Mouse (Mus musculus) ES-E14 (cell line): ENCODE data around the gene Atp6v0a1. TPM values are rescaled to one million over a fixed set of nuclear protein-coding genes. Genes with fewer than 3 reads are reported as not detected.
A peak's percentile ranks its signal among the peaks of the same experiment; 100 is the strongest.
"Not testable (repeated sequence)": the region's sequence is repeated elsewhere in the genome, so short reads cannot be mapped to it uniquely, and the experiment has no call there.

Source experiments
- DNase-seq: peaks from one replicate; pipeline ENCODE4 v3.0.0-alpha.2; 2013; ENCODE audit warnings: low read depth, low spot score
- H3K27ac ChIP-seq: 2 replicates; pipeline ENCODE4 v1.5.1; 2012; ENCODE audit warnings: low read depth, mild to moderate bottlenecking, low read length, moderate library complexity, mixed read lengths; ENCODE audit not compliant: poor library complexity, insufficient read depth, severe bottlenecking
- H3K36me3 ChIP-seq: 2 replicates; pipeline ENCODE4 v1.6.1; 2012; ENCODE audit warnings: mild to moderate bottlenecking, low read length, moderate library complexity, mixed read lengths; ENCODE audit not compliant: control insufficient read depth, poor library complexity, insufficient read depth, severe bottlenecking
- H3K4me1 ChIP-seq, 2 experiments: fragments of 150-350 bp in 1 of 2; sonication (generic) in 1 of 2; 2 replicates each; pipeline ENCODE4 v1.6.1; 2012; ENCODE audit warnings: low read length in 2 of 2, mild to moderate bottlenecking in 1 of 2, mixed read lengths in 1 of 2; ENCODE audit not compliant: control insufficient read depth in 2 of 2, insufficient read depth in 2 of 2, poor library complexity in 1 of 2
- H3K4me3 ChIP-seq, 2 experiments: fragments of 150-350 bp in 1 of 2; sonication (generic) in 1 of 2; 2 replicates each; pipeline ENCODE4 v1.5.1; 2012; ENCODE audit warnings: low read length in 2 of 2, low read depth in 1 of 2, mild to moderate bottlenecking in 1 of 2, mixed read lengths in 1 of 2; ENCODE audit not compliant: insufficient read depth in 1 of 2, poor library complexity in 1 of 2, severe bottlenecking in 1 of 2
- H3K9ac ChIP-seq: 2 replicates; pipeline ENCODE4 v1.6.1; 2012; ENCODE audit warnings: low read depth, mild to moderate bottlenecking, low read length, mixed read lengths; ENCODE audit not compliant: poor library complexity, insufficient read depth, severe bottlenecking
- H3K9me3 ChIP-seq: fragments of 150-350 bp; sonication (generic); 2 replicates; pipeline ENCODE4 v1.6.1; 2012; ENCODE audit warnings: low read depth, mild to moderate bottlenecking, low read length; ENCODE audit not compliant: control insufficient read depth, insufficient read depth
- CHD2 ChIP-seq: IDR thresholded peaks from 2 replicates; pipeline ENCODE4 v1.6.1; 2014; ENCODE audit warnings: mild to moderate bottlenecking, low read depth, low read length, inconsistent platforms
- HCFC1 ChIP-seq: IDR thresholded peaks from 2 replicates; pipeline ENCODE4 v1.6.1; 2012; ENCODE audit warnings: low read length, inconsistent platforms, borderline replicate concordance; ENCODE audit not compliant: insufficient read depth
- MAFK ChIP-seq: IDR thresholded peaks from 2 replicates; pipeline ENCODE4 v1.6.1; 2014; ENCODE audit warnings: mild to moderate bottlenecking, low read depth, low read length, inconsistent platforms; ENCODE audit not compliant: insufficient read depth
- ZC3H11A ChIP-seq: IDR thresholded peaks from 2 replicates; pipeline ENCODE4 v1.6.1; 2012; ENCODE audit warnings: low read depth, mild to moderate bottlenecking, inconsistent platforms, low read length, borderline replicate concordance
- ZNF384 ChIP-seq: IDR thresholded peaks from 2 replicates; pipeline ENCODE4 v1.6.1; 2012; ENCODE audit warnings: low read depth, low read length, inconsistent platforms
- in situ Hi-C, 2 experiments: fragments of 600-800 bp; cut with MboI; formaldehyde crosslinking; loops; one replicate each; pipeline ENCODE4 v1.15.1; 2025; ENCODE audit warnings: low sequenced_read_pairs in 2 of 2, inconsistent platforms in 1 of 2; ENCODE audit not compliant: unreplicated experiment in 2 of 2
- total RNA-seq: library from RNA; depleted of rRNA; stranded (reverse); fragments of 300-350 nt; gene quantifications from 2 replicates; pipeline ENCODE4 v1.2.3, GENCODE M21; 2012

Atp6v0a1 gene
- total RNA-seq, 1 experiment = 38.1 TPM

DNA sequence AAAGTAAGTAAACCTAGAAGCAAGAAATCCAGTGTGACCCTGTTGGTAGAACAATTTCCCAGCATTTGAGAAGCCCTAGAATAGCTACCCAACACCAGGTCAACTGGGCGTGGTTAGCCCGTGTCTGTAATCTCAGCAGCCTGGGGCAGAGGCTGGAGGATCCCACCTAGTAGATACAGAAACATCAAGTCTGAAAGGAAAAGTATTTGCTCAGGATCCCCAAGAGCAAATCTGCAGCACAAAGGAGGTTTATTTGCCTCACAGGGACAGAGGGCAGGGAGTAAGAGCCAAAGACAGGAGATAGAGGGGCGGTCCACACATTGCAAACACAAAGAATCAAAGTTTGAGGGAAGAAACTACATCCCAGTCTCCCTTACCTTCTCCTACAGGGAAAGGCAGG is 10.0 kb upstream of the Atp6v0a1 start:
- in situ Hi-C loops = no loop called here
- TF ChIP-seq ZC3H11A = no peak
- TF ChIP-seq HCFC1 = no peak
- TF ChIP-seq CHD2 = no peak
- no peaks in the 10 kb centered on the region for H3K36me3 ChIP-seq
- H3K27ac ChIP-seq = peak overlapping the region; percentile 15; the same call in 1 of the 2 replicates
- no peak overlapping the region for H3K9ac ChIP-seq
- H3K4me1 ChIP-seq = peaks cover 0 to 22% of the 10 kb centered on the region in 2 experiments; a peak in 3 of 4 replicates
- H3K9me3 ChIP-seq = no peaks in the 10 kb centered on the region
- 0 out of 4 replicates have a peak overlapping the region, but pooled peaks of 1 of the 2 experiments have one; percentile 4 for H3K4me3 ChIP-seq
- DNase-seq = peak; percentile 72

GRCm38 (mm10) chr11:101001875-101002552 is 7.2 kb upstream of the Atp6v0a1 start:
- in situ Hi-C loops, H3K9ac ChIP-seq, H3K27ac ChIP-seq, H3K36me3 ChIP-seq, H3K9me3 ChIP-seq, H3K4me3 ChIP-seq, DNase-seq: not testable (repeated sequence)
- peaks cover 0 to 22% of the 10 kb centered on the region in 2 experiments; a peak in 3 of 4 replicates for H3K4me1 ChIP-seq

GRCm38 (mm10) chr11:101003025-101003685 is 6.1 kb upstream of the Atp6v0a1 start:
- no peak for DNase-seq
- in situ Hi-C loops = no loop called here

GRCm38 (mm10) chr11:101008206-101009045 is 826 bp upstream of the Atp6v0a1 start:
- H3K9me3 ChIP-seq = no peaks in the 10 kb centered on the region
- peak overlapping the region; percentile 58 to 82; a peak in 2 of 4 replicates for H3K4me3 ChIP-seq
- peak overlapping the region; percentile 71; the same call in 1 of the 2 replicates for H3K9ac ChIP-seq
- in situ Hi-C loops = no loop called here
- no peaks in the 10 kb centered on the region for H3K36me3 ChIP-seq
- no peak for DNase-seq
- no peak; the same call in 1 of the 2 replicates for TF ChIP-seq ZNF384
- TF ChIP-seq MAFK = no peak
- TF ChIP-seq ZC3H11A = no peak
- TF ChIP-seq HCFC1 = no peak
- TF ChIP-seq CHD2 = no peak
- H3K4me1 ChIP-seq = no peaks in the 10 kb centered on the region
- no peak overlapping the region for H3K27ac ChIP-seq

More at GRCm38 (mm10) chr11:101003025-101003685, 6.1 kb upstream of the Atp6v0a1 start:
- Histone ChIP-seq H3K9me3 (no peaks in the 10 kb centered on the region), H3K27ac (no peak overlapping the region), H3K9ac (no peak overlapping the region), H3K36me3 (no peaks in the 10 kb centered on the region), H3K4me3 (no peak overlapping the region), H3K4me1 (peaks cover 0 to 20% of the 10 kb centered on the region in 2 experiments; a peak in 3 of 4 replicates)
- TF ChIP-seq HCFC1 = no peak
- TF ChIP-seq CHD2 = no peak
- TF ChIP-seq ZNF384 = peak; percentile 79
- TF ChIP-seq ZC3H11A = no peak
- TF ChIP-seq MAFK = no peak
